Mouse (Mus musculus) cerebellum, adult 2 months (tissue): ENCODE measurements around the gene Wdr24. TPM values are rescaled to one million over a fixed set of nuclear protein-coding genes. Genes with fewer than 3 reads are reported as not detected.

Source experiments
- DNase-seq, 2 experiments: peaks; one replicate each; pipeline ENCODE4 v3.0.0; 2021
- H3K27ac ChIP-seq: fragments of 200-500 bp; 2 replicates; pipeline ENCODE4 v1.5.1; 2012; ENCODE audit warnings: low read length, control low read depth, inconsistent platforms; ENCODE audit not compliant: insufficient read depth
- H3K27me3 ChIP-seq: fragments of 200-500 bp; 2 replicates; pipeline ENCODE4 v1.6.1; 2012; ENCODE audit warnings: inconsistent platforms, mild to moderate bottlenecking, low read length, moderate library complexity; ENCODE audit not compliant: control insufficient read depth, insufficient read depth
- H3K4me1 ChIP-seq: fragments of 200-500 bp; 2 replicates; pipeline ENCODE4 v1.6.1; 2011; ENCODE audit warnings: low read length; ENCODE audit not compliant: control insufficient read depth, insufficient read depth
- H3K4me3 ChIP-seq: fragments of 200-500 bp; replicated peaks from 2 replicates; pipeline ENCODE3; 2011; ENCODE audit warnings: mild to moderate bottlenecking, low read depth, low read length, control low read depth; ENCODE audit not compliant: insufficient read depth
- CTCF ChIP-seq: fragments of 200-500 bp; IDR thresholded peaks from 2 replicates; pipeline ENCODE4 v1.5.1; 2011; ENCODE audit warnings: low read depth, mild to moderate bottlenecking, control low read depth, low read length, moderate library complexity, borderline replicate concordance; ENCODE audit not compliant: insufficient read depth
- POLR2A ChIP-seq: fragments of 200-500 bp; IDR thresholded peaks from 2 replicates; pipeline ENCODE4 v1.6.1; 2011; ENCODE audit warnings: low read length, control low read depth, borderline replicate concordance; ENCODE audit not compliant: insufficient read depth
- WGBS: fragments of 180-500 bp; shearing (Covaris S2); methylation state at CpG from one replicate; pipeline ENCODE4 v1.1.7; 2018; 5-methylcytosine and 5-hydroxymethylcytosine counted together
- polyA plus RNA-seq: library from polyadenylated mRNA; depleted of rRNA; stranded (reverse); fragments of >200 nt; gene quantifications from 2 replicates; pipeline ENCODE4 v1.2.3, GENCODE M21; 2012

The Wdr24 gene
- polyA plus RNA-seq, 1 experiment = 32.8 TPM

- 37% methylated on average over 21 of the region's 21 CpGs for WGBS
- no peak overlapping the region for H3K27ac ChIP-seq
Measured at GRCm38 (mm10) chr17:25831451-25832281, 8.2 kb downstream of the Wdr24 start.

GRCm38 (mm10) chr17:25832436-25833290 is 9.2 kb downstream of the Wdr24 start:
- Histone ChIP-seq H3K27ac (peak overlapping the region; percentile 95), H3K4me1 (peaks cover 55% of the 10 kb centered on the region), H3K27me3 (no peaks in the 10 kb centered on the region), H3K4me3 (peak overlapping the region; percentile 81)
- peak; percentile 99 for DNase-seq
- under 1% methylated on average over 75 of the region's 77 CpGs for WGBS
- TF ChIP-seq CTCF (no peak), POLR2A (peak; percentile 70)

More at GRCm38 (mm10) chr17:25831451-25832281, 8.2 kb downstream of the Wdr24 start:
- peak overlapping the region; percentile 81 for H3K4me3 ChIP-seq
- DNase-seq = peak; percentile 59 to 64
- TF ChIP-seq POLR2A = no peak
- TF ChIP-seq CTCF = no peak
- H3K4me1 ChIP-seq = peaks cover 50% of the 10 kb centered on the region
- H3K27me3 ChIP-seq = no peaks in the 10 kb centered on the region

GRCm38 (mm10) chr17:25833291-25833663 is 9.8 kb downstream of the Wdr24 start, which contains the start of gene Stub1:
Gene Stub1, minus strand, starts transcription at chr17:25833404.
- Histone ChIP-seq H3K4me3 (peak within 1 kb of the TSS; percentile 81), H3K4me1 (peaks cover 52% of the 10 kb centered on the region), H3K27ac (peak within 1 kb of the TSS; percentile 95), H3K27me3 (no peaks in the 10 kb centered on the region)
- under 1% methylated on average over 24 of the region's 24 CpGs for WGBS
- TF ChIP-seq CTCF = no peak
- no peak for TF ChIP-seq POLR2A
- DNase-seq = peak in 1 of 2 experiments; percentile 89

- no peak for DNase-seq
- TF ChIP-seq POLR2A = no peak
- no peak for TF ChIP-seq CTCF
- Histone ChIP-seq H3K4me1 (peaks cover 50% of the 10 kb centered on the region), H3K27ac (peak overlapping the region; percentile 95; the same call in 1 of the 2 replicates), H3K27me3 (no peaks in the 10 kb centered on the region), H3K4me3 (peak overlapping the region; percentile 81)
- 16% methylated on average over 6 of the region's 6 CpGs for WGBS
Measured at GRCm38 (mm10) chr17:25833961-25834594, 10.7 kb downstream of the Wdr24 start.

GRCm38 (mm10) chr17:25834595-25835222 is 11.3 kb downstream of the Wdr24 start:
- Histone ChIP-seq H3K27ac (no peak overlapping the region), H3K4me1 (peaks cover 47% of the 10 kb centered on the region), H3K27me3 (no peaks in the 10 kb centered on the region), H3K4me3 (no peak overlapping the region)
- DNase-seq = no peak
- TF ChIP-seq POLR2A = no peak
- TF ChIP-seq CTCF = no peak
- WGBS = 76% methylated on average over 12 of the region's 12 CpGs

DNA sequence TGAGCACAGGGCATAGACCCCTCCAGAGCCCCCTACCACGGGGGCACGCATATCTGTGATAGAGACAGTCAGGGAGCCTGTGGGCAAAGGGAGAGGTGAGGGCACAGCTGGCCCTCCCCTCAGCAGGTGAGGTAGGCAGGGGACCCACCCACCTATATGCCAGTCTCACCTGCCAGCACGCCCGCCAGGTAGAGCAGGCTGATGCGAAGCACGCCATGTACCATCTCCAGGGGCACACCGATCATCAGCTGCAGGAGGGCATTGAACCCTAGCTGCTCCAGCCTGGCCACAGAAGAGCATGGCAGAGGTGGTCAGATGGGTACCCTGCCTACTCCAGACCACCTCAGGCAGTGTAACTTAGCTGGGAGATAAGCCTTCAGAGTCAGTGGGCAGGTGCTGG is 11.9 kb downstream of the Wdr24 start:
- H3K27ac ChIP-seq = no peak overlapping the region
- TF ChIP-seq POLR2A (no peak), CTCF (no peak)
- no peaks in the 10 kb centered on the region for H3K27me3 ChIP-seq
- DNase-seq = no peak
- H3K4me1 ChIP-seq = peaks cover 46% of the 10 kb centered on the region
- no peak overlapping the region for H3K4me3 ChIP-seq
- 90% methylated on average over 7 of the region's 7 CpGs for WGBS

GRCm38 (mm10) chr17:25835816-25836215 is 12.4 kb downstream of the Wdr24 start:
- DNase-seq = no peak
- no peaks in the 10 kb centered on the region for H3K27me3 ChIP-seq
- TF ChIP-seq POLR2A (no peak), CTCF (no peak)
- peaks cover 41% of the 10 kb centered on the region for H3K4me1 ChIP-seq
- peak overlapping the region; percentile 64 for H3K4me3 ChIP-seq
- peak overlapping the region; percentile 75 for H3K27ac ChIP-seq
- WGBS = 82% methylated on average over 16 of the region's 16 CpGs
